In genomic region chr9:31282536-31282935, GRCm38 (mm10) we compare ENCODE assay signal across 9 mouse cellular contexts. TPM values are rescaled to one million over a fixed set of nuclear protein-coding genes. Genes with fewer than 3 reads are reported as not detected.
DNase-seq lines count a peak whose midpoint lies in the region; ATAC-seq and TF ChIP-seq lines count a peak whose summit lies in the region.
"Had no signal": no experiment of that assay in that cellular context is flagged by ENCODE, and none has a peak within 500 bp of the region (broad histone marks: within the 10 kb centered on the region; RNA-seq: fewer than 3 reads in every experiment).

No protein-coding gene starts in this region.

- no peak overlapping the region for H3K4me3 ChIP-seq in ES-Bruce4 (ENCODE audit: low read depth, low read length)
- H3K4me3 ChIP-seq in hindbrain, embryonic 10.5 days: peak overlapping the region; percentile 91
- peak overlapping the region; percentile 92 for H3K4me3 ChIP-seq in midbrain, embryonic 12.5 days

- WGBS in hindbrain, embryonic 10.5 days: 51% methylated on average over 4 of the region's 4 CpGs
- WGBS in midbrain, embryonic 12.5 days: 9% methylated on average over 4 of the region's 4 CpGs

- no peak for TF ChIP-seq EP300 in ES-Bruce4 (IDR thresholded peaks at IDR 0.05; ENCODE audit: insufficient read depth, low read depth, low read length)

- DNase-seq in cerebellum, adult 8-10 months: peak; percentile 28
- DNase-seq in cerebellum, adult 11-12 months: no peak
- DNase-seq in hindbrain, embryonic 10.5 days (ENCODE audit: low spot score): no peak
- DNase-seq in ovary, postnatal 10 days (ENCODE audit: low spot score): no peak
- DNase-seq in spleen, postnatal 4 days (ENCODE audit: low spot score in 2 of 2): no peak
- DNase-seq in layer of hippocampus, adult 18-20 months (ENCODE audit: low spot score in 2 of 2): no peak
- DNase-seq: kidney, adult 18-20 months had no signal

- peaks cover 3% of the 10 kb centered on the region for H3K4me1 ChIP-seq in ES-Bruce4 (ENCODE audit: control insufficient read depth, insufficient read depth, low read length)
- H3K4me1 ChIP-seq in hindbrain, embryonic 10.5 days (replicated peaks): peaks cover 30% of the 10 kb centered on the region
- H3K4me1 ChIP-seq in midbrain, embryonic 12.5 days: peaks cover 26% of the 10 kb centered on the region

- H3K9ac ChIP-seq in ES-Bruce4 (ENCODE audit: low read depth, poor library complexity, severe bottlenecking): 0 out of 2 replicates have a peak overlapping the region, but pooled peaks have one; percentile 99
- peak overlapping the region; percentile 37; the same call in 1 of the 2 replicates for H3K9ac ChIP-seq in midbrain, embryonic 12.5 days (replicated peaks)

- H3K4me2 ChIP-seq in midbrain, embryonic 12.5 days (replicated peaks): peak overlapping the region; percentile 71

- ATAC-seq in midbrain, embryonic 12.5 days (ENCODE audit: low FRiP score, low read depth): no peak

- H3K9me3 ChIP-seq in ES-Bruce4 (replicated peaks; ENCODE audit: control insufficient read depth, insufficient read depth, low read length, poor library complexity, severe bottlenecking): no peaks in the 10 kb centered on the region
- no peaks in the 10 kb centered on the region; the same call in 1 of the 2 replicates for H3K9me3 ChIP-seq in hindbrain, embryonic 10.5 days
- H3K9me3 ChIP-seq in midbrain, embryonic 12.5 days: no peaks in the 10 kb centered on the region

- no peak for TF ChIP-seq POLR2A in ES-Bruce4 (IDR thresholded peaks at IDR 0.05; ENCODE audit: insufficient read depth, low read length)

- TF ChIP-seq CTCF in ES-Bruce4 (IDR thresholded peaks at IDR 0.05; ENCODE audit: low read depth, low read length): no peak

- no peaks in the 10 kb centered on the region for H3K36me3 ChIP-seq in ES-Bruce4 (ENCODE audit: control insufficient read depth, insufficient read depth, low read length, poor library complexity, severe bottlenecking)
- peaks cover 22% of the 10 kb centered on the region for H3K36me3 ChIP-seq in hindbrain, embryonic 10.5 days
- H3K36me3 ChIP-seq in midbrain, embryonic 12.5 days: 0 out of 2 replicates have a peak, but pooled peaks cover 7% of the 10 kb centered on the region

- H3K27me3 ChIP-seq in ES-Bruce4 (ENCODE audit: control insufficient read depth, insufficient read depth, low read length, poor library complexity, severe bottlenecking): no peaks in the 10 kb centered on the region
- H3K27me3 ChIP-seq in hindbrain, embryonic 10.5 days (ENCODE audit: insufficient read depth, poor library complexity, severe bottlenecking): no peaks in the 10 kb centered on the region
- no peaks in the 10 kb centered on the region for H3K27me3 ChIP-seq in midbrain, embryonic 12.5 days

- peak overlapping the region; percentile 5; the same call in 1 of the 2 replicates for H3K27ac ChIP-seq in ES-Bruce4 (ENCODE audit: insufficient read depth, low read length)
- peak overlapping the region; percentile 100 for H3K27ac ChIP-seq in hindbrain, embryonic 10.5 days
- H3K27ac ChIP-seq in midbrain, embryonic 12.5 days (replicated peaks): peak overlapping the region; percentile 100

RNA-seq across cellular contexts. Expression of gene Prdm10, which starts 2.2 kb away (rescaled TPM):
- 18.0 and 20.7 TPM in 2 replicates for polyA plus RNA-seq in ES-Bruce4 (2011; ENCODE audit: insufficient read depth, insufficient read length, low read depth, missing spikeins)
- 7.9 and 8.9 TPM in 2 replicates for polyA plus RNA-seq in hindbrain, embryonic 10.5 days (2016; fragmentation: Nextera tagmentation; extraction: Ambion mirVana)
- 10.1 and 10.2 TPM in 2 replicates for polyA plus RNA-seq in midbrain, embryonic 12.5 days (2016; fragmentation: Nextera tagmentation; extraction: Ambion mirVana)
- 10 to 100 TPM; 19.9 to 23.1 TPM for total RNA-seq in layer of hippocampus, adult 18-20 months (2021)

Comparison
In these comparisons a context has a peak if more than half of its experiments do, and no peak if none do; other contexts are left out.
1. H3K27ac ChIP-seq: peak in every context shown above with its lines; median percentile 100 in hindbrain, embryonic 10.5 days; 100 in midbrain, embryonic 12.5 days; 5 in ES-Bruce4.